Mouse (Mus musculus): ENCODE data around the gene Cyp1b1. TPM values are rescaled to one million over a fixed set of nuclear protein-coding genes. Genes with fewer than 3 reads are reported as not detected.

The Cyp1b1 gene
- polyA plus RNA-seq, 1 experiment from 2014 or later: 4.8 TPM

GRCm38 (mm10) chr17:79710246-79710842, 4.5 kb downstream of the Cyp1b1 start:
- no peak overlapping the region for H3K4me2 ChIP-seq (ENCODE audit: low read length)
- peaks cover 41% of the 10 kb centered on the region for H3K27me3 ChIP-seq (ENCODE audit: control insufficient read depth, insufficient read depth, low read depth, low read length)
- peaks cover 26% of the 10 kb centered on the region for H3K4me1 ChIP-seq (ENCODE audit: control insufficient read depth, insufficient read depth, low read length)
- no peaks in the 10 kb centered on the region for H3K9me3 ChIP-seq (replicated peaks; ENCODE audit: control insufficient read depth, low read length, poor library complexity, severe bottlenecking)
- no peaks in the 10 kb centered on the region for H3K36me3 ChIP-seq (ENCODE audit: control insufficient read depth, insufficient read depth, low read length)
- H3K27ac ChIP-seq (ENCODE audit: low read length): no peak overlapping the region
- WGBS: 8% methylated on average over 15 of the region's 15 CpGs
- H3K4me3 ChIP-seq (ENCODE audit: low read depth, low read length): no peak overlapping the region
- no peak for ATAC-seq
- H3K9ac ChIP-seq (ENCODE audit: low read depth, low read length): no peak overlapping the region

DNA sequence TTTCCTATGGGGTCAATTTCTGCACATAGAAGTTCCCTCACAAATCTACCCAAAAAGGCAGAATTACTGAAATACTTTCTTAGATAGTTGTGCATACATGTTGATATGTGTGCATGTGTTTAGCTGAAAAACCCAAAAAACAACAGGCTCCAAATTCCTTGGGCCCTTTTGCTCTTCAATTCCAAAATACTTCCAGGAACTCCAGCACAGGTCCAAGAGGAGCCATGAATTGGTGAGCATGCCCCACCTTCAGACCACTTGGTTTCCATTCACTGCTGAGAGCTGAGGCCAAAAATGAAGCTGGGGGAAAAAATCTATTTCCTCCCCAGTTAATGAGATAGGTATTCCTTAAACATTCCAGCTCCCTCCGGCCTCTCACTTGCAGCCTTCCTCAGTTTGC, 5.1 kb downstream of the Cyp1b1 start:
- no peaks in the 10 kb centered on the region for H3K36me3 ChIP-seq (ENCODE audit: control insufficient read depth, insufficient read depth, low read length)
- peaks cover 20% of the 10 kb centered on the region for H3K4me1 ChIP-seq (ENCODE audit: control insufficient read depth, insufficient read depth, low read length)
- H3K4me3 ChIP-seq (ENCODE audit: low read depth, low read length): no peak overlapping the region
- no peaks in the 10 kb centered on the region for H3K9me3 ChIP-seq (replicated peaks; ENCODE audit: control insufficient read depth, low read length, poor library complexity, severe bottlenecking)
- no peak overlapping the region for H3K27ac ChIP-seq (ENCODE audit: low read length)
- H3K27me3 ChIP-seq (ENCODE audit: control insufficient read depth, insufficient read depth, low read depth, low read length): peaks cover 35% of the 10 kb centered on the region
- no peak overlapping the region for H3K4me2 ChIP-seq (ENCODE audit: low read length)
- no peak overlapping the region for H3K9ac ChIP-seq (ENCODE audit: low read depth, low read length)
- WGBS: 36% methylated on average over 1 of the region's 1 CpGs
- ATAC-seq: no peak

DNA sequence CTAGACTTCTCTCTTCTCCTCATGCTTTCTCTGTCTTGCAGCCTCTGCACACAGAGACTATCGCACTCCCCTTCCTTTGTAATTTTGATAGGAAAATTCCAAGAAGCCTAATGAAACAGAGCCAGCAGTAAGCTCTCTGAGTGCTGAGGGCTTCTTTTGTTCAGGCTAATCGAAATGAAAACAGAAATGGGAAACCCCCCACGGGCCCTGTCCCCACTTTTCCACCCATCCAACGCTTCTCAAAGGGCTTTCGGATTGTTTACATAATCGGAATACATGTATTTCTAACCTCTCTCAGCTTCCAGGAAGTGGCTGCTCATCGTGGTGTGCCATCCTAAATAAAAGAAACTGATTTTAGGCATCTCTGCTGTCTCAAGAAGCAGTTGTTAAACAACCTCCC, 6.7 kb downstream of the Cyp1b1 start:
- 15% methylated on average over 7 of the region's 7 CpGs for WGBS
- Histone ChIP-seq H3K27ac (ENCODE audit: low read length) (no peak overlapping the region), H3K4me1 (ENCODE audit: control insufficient read depth, insufficient read depth, low read length) (peaks cover 5% of the 10 kb centered on the region), H3K4me2 (ENCODE audit: low read length) (no peak overlapping the region), H3K4me3 (ENCODE audit: low read depth, low read length) (no peak overlapping the region), H3K36me3 (ENCODE audit: control insufficient read depth, insufficient read depth, low read length) (no peaks in the 10 kb centered on the region), H3K9me3 (replicated peaks; ENCODE audit: control insufficient read depth, low read length, poor library complexity, severe bottlenecking) (no peaks in the 10 kb centered on the region), H3K9ac (ENCODE audit: low read depth, low read length) (no peak overlapping the region), H3K27me3 (ENCODE audit: control insufficient read depth, insufficient read depth, low read depth, low read length) (peaks cover 20% of the 10 kb centered on the region)
- no peak for ATAC-seq

- H3K4me2 ChIP-seq (ENCODE audit: low read length): no peak overlapping the region
Observed at GRCm38 (mm10) chr17:79705671-79706455, 9.0 kb downstream of the Cyp1b1 start.

GRCm38 (mm10) chr17:79700871-79701270, 14.0 kb downstream of the Cyp1b1 start:
- Histone ChIP-seq H3K9ac (ENCODE audit: low read depth, low read length) (no peak overlapping the region), H3K27me3 (ENCODE audit: control insufficient read depth, insufficient read depth, low read depth, low read length) (no peaks in the 10 kb centered on the region), H3K36me3 (ENCODE audit: control insufficient read depth, insufficient read depth, low read length) (no peaks in the 10 kb centered on the region), H3K4me3 (ENCODE audit: low read depth, low read length) (no peak overlapping the region), H3K27ac (ENCODE audit: low read length) (no peak overlapping the region), H3K4me2 (ENCODE audit: low read length) (no peak overlapping the region), H3K9me3 (replicated peaks; ENCODE audit: control insufficient read depth, low read length, poor library complexity, severe bottlenecking) (no peaks in the 10 kb centered on the region), H3K4me1 (ENCODE audit: control insufficient read depth, insufficient read depth, low read length) (no peaks in the 10 kb centered on the region)
- ATAC-seq: no peak
- WGBS: 79% methylated on average over 5 of the region's 5 CpGs

More at GRCm38 (mm10) chr17:79705671-79706455, 9.0 kb downstream of the Cyp1b1 start:
- H3K9ac ChIP-seq (ENCODE audit: low read depth, low read length): no peak overlapping the region
- H3K4me3 ChIP-seq (ENCODE audit: low read depth, low read length): no peak overlapping the region
- no peak overlapping the region for H3K27ac ChIP-seq (ENCODE audit: low read length)
- WGBS: 69% methylated on average over 9 of the region's 9 CpGs
- ATAC-seq: no peak
- no peaks in the 10 kb centered on the region for H3K4me1 ChIP-seq (ENCODE audit: control insufficient read depth, insufficient read depth, low read length)
- H3K27me3 ChIP-seq (ENCODE audit: control insufficient read depth, insufficient read depth, low read depth, low read length): peaks cover 14% of the 10 kb centered on the region
- no peaks in the 10 kb centered on the region for H3K9me3 ChIP-seq (replicated peaks; ENCODE audit: control insufficient read depth, low read length, poor library complexity, severe bottlenecking)
- H3K36me3 ChIP-seq (ENCODE audit: control insufficient read depth, insufficient read depth, low read length): no peaks in the 10 kb centered on the region

- Histone ChIP-seq H3K36me3 (ENCODE audit: control insufficient read depth, insufficient read depth, low read length) (no peaks in the 10 kb centered on the region), H3K9me3 (replicated peaks; ENCODE audit: control insufficient read depth, low read length, poor library complexity, severe bottlenecking) (no peaks in the 10 kb centered on the region), H3K9ac (ENCODE audit: low read depth, low read length) (no peak overlapping the region), H3K4me3 (ENCODE audit: low read depth, low read length) (no peak overlapping the region), H3K27ac (ENCODE audit: low read length) (no peak overlapping the region), H3K4me1 (ENCODE audit: control insufficient read depth, insufficient read depth, low read length) (no peaks in the 10 kb centered on the region), H3K4me2 (ENCODE audit: low read length) (no peak overlapping the region), H3K27me3 (ENCODE audit: control insufficient read depth, insufficient read depth, low read depth, low read length) (no peaks in the 10 kb centered on the region)
- ATAC-seq: no peak
- 26% methylated on average over 1 of the region's 1 CpGs for WGBS
Observed at GRCm38 (mm10) chr17:79699197-79699596, 15.7 kb downstream of the Cyp1b1 start.

GRCm38 (mm10) chr17:79695541-79695940, 19.3 kb downstream of the Cyp1b1 start:
- Histone ChIP-seq H3K27ac (ENCODE audit: low read length) (no peak overlapping the region), H3K27me3 (ENCODE audit: control insufficient read depth, insufficient read depth, low read depth, low read length) (no peaks in the 10 kb centered on the region), H3K9ac (ENCODE audit: low read depth, low read length) (no peak overlapping the region), H3K4me3 (ENCODE audit: low read depth, low read length) (no peak overlapping the region), H3K36me3 (ENCODE audit: control insufficient read depth, insufficient read depth, low read length) (no peaks in the 10 kb centered on the region), H3K4me2 (ENCODE audit: low read length) (no peak overlapping the region), H3K4me1 (ENCODE audit: control insufficient read depth, insufficient read depth, low read length) (no peaks in the 10 kb centered on the region), H3K9me3 (replicated peaks; ENCODE audit: control insufficient read depth, low read length, poor library complexity, severe bottlenecking) (no peaks in the 10 kb centered on the region)
- no peak for ATAC-seq
- 87% methylated on average over 6 of the region's 6 CpGs for WGBS

GRCm38 (mm10) chr17:79695106-79695505, 19.8 kb downstream of the Cyp1b1 start:
- Histone ChIP-seq H3K4me1 (ENCODE audit: control insufficient read depth, insufficient read depth, low read length) (no peaks in the 10 kb centered on the region), H3K9me3 (replicated peaks; ENCODE audit: control insufficient read depth, low read length, poor library complexity, severe bottlenecking) (no peaks in the 10 kb centered on the region), H3K27ac (ENCODE audit: low read length) (no peak overlapping the region), H3K4me3 (ENCODE audit: low read depth, low read length) (no peak overlapping the region), H3K36me3 (ENCODE audit: control insufficient read depth, insufficient read depth, low read length) (no peaks in the 10 kb centered on the region), H3K4me2 (ENCODE audit: low read length) (no peak overlapping the region), H3K9ac (ENCODE audit: low read depth, low read length) (no peak overlapping the region), H3K27me3 (ENCODE audit: control insufficient read depth, insufficient read depth, low read depth, low read length) (no peaks in the 10 kb centered on the region)
- no peak for ATAC-seq
- WGBS: 84% methylated on average over 4 of the region's 4 CpGs

- 88% methylated on average over 2 of the region's 2 CpGs for WGBS
- no peak overlapping the region for H3K4me2 ChIP-seq (ENCODE audit: low read length)
- H3K36me3 ChIP-seq (ENCODE audit: control insufficient read depth, insufficient read depth, low read length): no peaks in the 10 kb centered on the region
- no peaks in the 10 kb centered on the region for H3K9me3 ChIP-seq (replicated peaks; ENCODE audit: control insufficient read depth, low read length, poor library complexity, severe bottlenecking)
- H3K27ac ChIP-seq (ENCODE audit: low read length): no peak overlapping the region
- no peak overlapping the region for H3K9ac ChIP-seq (ENCODE audit: low read depth, low read length)
- no peak overlapping the region for H3K4me3 ChIP-seq (ENCODE audit: low read depth, low read length)
- H3K27me3 ChIP-seq (ENCODE audit: control insufficient read depth, insufficient read depth, low read depth, low read length): no peaks in the 10 kb centered on the region
- ATAC-seq: no peak
- H3K4me1 ChIP-seq (ENCODE audit: control insufficient read depth, insufficient read depth, low read length): no peaks in the 10 kb centered on the region
Observed at GRCm38 (mm10) chr17:79670837-79671236, 44.0 kb downstream of the Cyp1b1 start.
